Mouse (Mus musculus): ENCODE measurements at regions not wholly inside any gene's neighbourhood (a gene's known extent, or its start where the extent isn't known, plus 50 kb on each side); places are given as distances from the start of the nearest gene placed in this dataset.

GRCm38 (mm10) chr15:62393416-62393815 is 1451.6 kb downstream of the Gsdmc2 start:
- TF ChIP-seq CTCF (IDR thresholded peaks at IDR 0.05; ENCODE audit: borderline replicate concordance, control insufficient read depth, extremely low read depth, insufficient read depth, low read length, poor library complexity) (no peak), POLR2A (IDR thresholded peaks at IDR 0.05; ENCODE audit: control insufficient read depth, extremely low read depth, insufficient read depth, low read length, poor library complexity) (no peak)
